Mouse (Mus musculus) lung, embryonic 14.5 days (tissue): ENCODE results near the gene Ntng1. TPM values are rescaled to one million over a fixed set of nuclear protein-coding genes. Genes with fewer than 3 reads are reported as not detected.
"Not testable (repeated sequence)": the region's sequence is repeated elsewhere in the genome, so short reads cannot be mapped to it uniquely, and the experiment has no call there.

ENCODE experiments used
- ATAC-seq: fragments of 200-750 bp; cut with Nextera tagmentation; 2 replicates; pipeline ENCODE4 v1.8.0; 2017; ENCODE audit warnings: mild to moderate bottlenecking, moderate TSS enrichment, moderate library complexity; ENCODE audit not compliant: insufficient read depth
- DNase-seq: peaks from one replicate; pipeline ENCODE4 v3.0.0-alpha.2; 2015
- H3K27ac ChIP-seq: fragments of 300-500 bp; sonication (generic); 2 replicates; pipeline ENCODE4 v1.5.1; 2014; ENCODE audit warnings: low read depth, mild to moderate bottlenecking, moderate library complexity
- H3K27me3 ChIP-seq: fragments of 300-500 bp; sonication (generic); 2 replicates; pipeline ENCODE4 v1.6.1; 2014; ENCODE audit warnings: low read length, control low read depth; ENCODE audit not compliant: insufficient read depth
- H3K36me3 ChIP-seq: fragments of 300-500 bp; sonication (generic); 2 replicates; pipeline ENCODE4 v1.6.1; 2014; ENCODE audit warnings: control low read depth; ENCODE audit not compliant: insufficient read depth
- H3K4me1 ChIP-seq: fragments of 300-500 bp; sonication (generic); 2 replicates; pipeline ENCODE4 v1.6.1; 2014; ENCODE audit warnings: antibody characterized with exemption, control low read depth; ENCODE audit not compliant: insufficient read depth
- H3K4me2 ChIP-seq: fragments of 300-500 bp; sonication (generic); 2 replicates; pipeline ENCODE4 v1.6.1; 2014; ENCODE audit warnings: mild to moderate bottlenecking
- H3K4me3 ChIP-seq: fragments of 300-500 bp; sonication (generic); 2 replicates; pipeline ENCODE4 v1.5.1; 2014; ENCODE audit warnings: low read depth, low read length
- H3K9ac ChIP-seq: fragments of 300-500 bp; sonication (generic); 2 replicates; pipeline ENCODE4 v1.6.1; 2014
- H3K9me3 ChIP-seq: fragments of 300-500 bp; sonication (generic); 2 replicates; pipeline ENCODE4 v1.6.1; 2016; ENCODE audit warnings: low read depth, low read length, control low read depth
- CTCF ChIP-seq: IDR thresholded peaks from 2 replicates; pipeline ENCODE4 v1.5.1; 2016; ENCODE audit warnings: antibody characterized with exemption, low read depth
- WGBS: fragments of 180-500 bp; shearing (Covaris S2); extraction: QIAGEN DNeasy Blood & Tissue Kit; methylation state at CpG from one replicate; pipeline ENCODE4 v1.1.7; 2014; 5-methylcytosine and 5-hydroxymethylcytosine counted together
- polyA plus RNA-seq: library from polyadenylated mRNA; unstranded; fragments of >200 nt; fragmentation: Nextera tagmentation; extraction: Ambion mirVana; gene quantifications from 2 replicates; pipeline ENCODE4 v1.2.1, GENCODE M21; 2014

Ntng1 gene
- polyA plus RNA-seq, 1 experiment from 2014 or later: 3.3 TPM

GRCm38 (mm10) chr3:109781917-109782288 is 361.9 kb downstream of the Ntng1 start:
- no peak overlapping the region for H3K9ac ChIP-seq
- H3K4me1 ChIP-seq: peaks cover 3% of the 10 kb centered on the region; the same call in 1 of the 2 replicates
- H3K9me3 ChIP-seq: no peaks in the 10 kb centered on the region
- H3K27me3 ChIP-seq: no peaks in the 10 kb centered on the region
- H3K4me2 ChIP-seq: peak overlapping the region; percentile 82
- ATAC-seq (no peak), DNase-seq (no peak)
- no peak for TF ChIP-seq CTCF
- H3K27ac ChIP-seq: no peak overlapping the region
- H3K4me3 ChIP-seq: 0 out of 2 replicates have a peak overlapping the region, but pooled peaks have one; percentile 37
- WGBS: 60% methylated on average over 7 of the region's 7 CpGs
- no peaks in the 10 kb centered on the region for H3K36me3 ChIP-seq

- Histone ChIP-seq H3K4me3 (no peak overlapping the region), H3K9ac (no peak overlapping the region), H3K4me2 (no peak overlapping the region), H3K9me3 (no peaks in the 10 kb centered on the region), H3K36me3 (no peaks in the 10 kb centered on the region), H3K27ac (no peak overlapping the region), H3K27me3 (no peaks in the 10 kb centered on the region), H3K4me1 (no peaks in the 10 kb centered on the region)
- no peak for ATAC-seq
- WGBS: 72% methylated on average over 2 of the region's 2 CpGs
- no peak for DNase-seq
- TF ChIP-seq CTCF: no peak
These were observed 368.6 kb downstream of the Ntng1 start for GRCm38 (mm10) chr3:109775200-109775599.

GRCm38 (mm10) chr3:109772120-109772519 is 371.7 kb downstream of the Ntng1 start:
- Histone ChIP-seq H3K4me1 (no peaks in the 10 kb centered on the region), H3K9me3 (no peaks in the 10 kb centered on the region), H3K4me3 (no peak overlapping the region), H3K4me2 (no peak overlapping the region), H3K36me3 (no peaks in the 10 kb centered on the region), H3K9ac (no peak overlapping the region), H3K27ac (no peak overlapping the region), H3K27me3 (no peaks in the 10 kb centered on the region)
- ATAC-seq (no peak), DNase-seq (no peak)
- no peak for TF ChIP-seq CTCF
- WGBS: 77% methylated on average over 14 of the region's 14 CpGs

- 63% methylated on average over 3 of the region's 3 CpGs for WGBS
- no peaks in the 10 kb centered on the region for H3K4me1 ChIP-seq
- H3K4me3 ChIP-seq: no peak overlapping the region
- no peaks in the 10 kb centered on the region for H3K9me3 ChIP-seq
- no peak for DNase-seq
- no peak overlapping the region for H3K4me2 ChIP-seq
- H3K36me3 ChIP-seq: no peaks in the 10 kb centered on the region
- H3K27ac ChIP-seq: no peak overlapping the region
- TF ChIP-seq CTCF: no peak
- no peaks in the 10 kb centered on the region for H3K27me3 ChIP-seq
- no peak overlapping the region for H3K9ac ChIP-seq
- ATAC-seq: no peak
These were observed 376.9 kb downstream of the Ntng1 start for GRCm38 (mm10) chr3:109766939-109767338.

GRCm38 (mm10) chr3:109765608-109766007 is 378.2 kb downstream of the Ntng1 start:
- H3K4me3 ChIP-seq: no peak overlapping the region

GRCm38 (mm10) chr3:109765141-109765540 is 378.7 kb downstream of the Ntng1 start:
- no peak overlapping the region for H3K27ac ChIP-seq
- WGBS: 61% methylated on average over 4 of the region's 4 CpGs

More at GRCm38 (mm10) chr3:109765608-109766007, 378.2 kb downstream of the Ntng1 start:
- ATAC-seq (no peak), DNase-seq (no peak)
- WGBS: 80% methylated on average over 2 of the region's 2 CpGs
- no peaks in the 10 kb centered on the region for H3K27me3 ChIP-seq
- no peak overlapping the region for H3K4me2 ChIP-seq
- no peak for TF ChIP-seq CTCF
- no peaks in the 10 kb centered on the region for H3K36me3 ChIP-seq
- no peak overlapping the region for H3K9ac ChIP-seq
- no peaks in the 10 kb centered on the region for H3K9me3 ChIP-seq
- no peaks in the 10 kb centered on the region for H3K4me1 ChIP-seq
- no peak overlapping the region for H3K27ac ChIP-seq

GRCm38 (mm10) chr3:109756426-109756825 is 387.4 kb downstream of the Ntng1 start:
- Histone ChIP-seq H3K9ac (no peak overlapping the region), H3K4me2 (no peak overlapping the region), H3K4me3 (no peak overlapping the region), H3K36me3 (no peaks in the 10 kb centered on the region), H3K9me3 (peaks cover 3% of the 10 kb centered on the region; the same call in 1 of the 2 replicates), H3K27me3 (no peaks in the 10 kb centered on the region), H3K27ac (no peak overlapping the region), H3K4me1 (no peaks in the 10 kb centered on the region)
- ATAC-seq: no peak
- DNase-seq: no peak
- 59% methylated on average over 2 of the region's 2 CpGs for WGBS
- no peak for TF ChIP-seq CTCF

More at GRCm38 (mm10) chr3:109765141-109765540, 378.7 kb downstream of the Ntng1 start:
- H3K4me3 ChIP-seq: no peak overlapping the region
- H3K9ac ChIP-seq: no peak overlapping the region
- ATAC-seq (no peak), DNase-seq (no peak)
- no peaks in the 10 kb centered on the region for H3K36me3 ChIP-seq
- H3K4me1 ChIP-seq: no peaks in the 10 kb centered on the region
- TF ChIP-seq CTCF: no peak
- no peaks in the 10 kb centered on the region for H3K9me3 ChIP-seq
- no peaks in the 10 kb centered on the region for H3K27me3 ChIP-seq
- no peak overlapping the region for H3K4me2 ChIP-seq

GRCm38 (mm10) chr3:109747593-109747992 is 396.2 kb downstream of the Ntng1 start:
- ATAC-seq, H3K27ac ChIP-seq, H3K9ac ChIP-seq, DNase-seq, H3K4me1 ChIP-seq, H3K4me2 ChIP-seq, H3K36me3 ChIP-seq, H3K27me3 ChIP-seq, H3K4me3 ChIP-seq, H3K9me3 ChIP-seq: not testable (repeated sequence)
- WGBS: 67% methylated on average over 3 of the region's 3 CpGs
